Mouse (Mus musculus) urinary bladder, postnatal 25 days (tissue): ENCODE measurements around the gene Morn1.

ENCODE experiments used
- DNase-seq: peaks from one replicate; pipeline ENCODE4 v3.0.0; 2022; ENCODE audit warnings: low spot score

Morn1 gene

GRCm38 (mm10) chr4:155162433-155163319 lies 76.3 kb downstream of the Morn1 start:
- no peak for DNase-seq

- DNase-seq, result no peak
Observed at GRCm38 (mm10) chr4:155163320-155163651, 76.9 kb downstream of the Morn1 start.

- DNase-seq, result no peak
Observed at GRCm38 (mm10) chr4:155163685-155164084, 77.3 kb downstream of the Morn1 start.

- no peak for DNase-seq
Observed at GRCm38 (mm10) chr4:155164550-155164949, 78.2 kb downstream of the Morn1 start.

- no peak for DNase-seq
Observed at GRCm38 (mm10) chr4:155165861-155166260, 79.5 kb downstream of the Morn1 start.

- no peak for DNase-seq
Observed at GRCm38 (mm10) chr4:155168835-155169252, 82.5 kb downstream of the Morn1 start.

GRCm38 (mm10) chr4:155170614-155171212 lies 84.3 kb downstream of the Morn1 start:
- no peak for DNase-seq

- no peak for DNase-seq
Observed at GRCm38 (mm10) chr4:155171961-155172533, 85.7 kb downstream of the Morn1 start.

GRCm38 (mm10) chr4:155172909-155173821 lies 86.8 kb downstream of the Morn1 start:
- DNase-seq, result peak; percentile 94

- DNase-seq, result no peak
Observed at GRCm38 (mm10) chr4:155173822-155174785, 87.7 kb downstream of the Morn1 start.

- DNase-seq, result no peak
Observed at GRCm38 (mm10) chr4:155176210-155176609, 89.8 kb downstream of the Morn1 start.

GRCm38 (mm10) chr4:155178274-155178673 lies 91.9 kb downstream of the Morn1 start:
- no peak for DNase-seq

GRCm38 (mm10) chr4:155178981-155179512 lies 92.7 kb downstream of the Morn1 start:
- DNase-seq, result no peak

- no peak for DNase-seq
Observed at GRCm38 (mm10) chr4:155183201-155183600, 96.8 kb downstream of the Morn1 start.

GRCm38 (mm10) chr4:155184248-155185070 lies 98.1 kb downstream of the Morn1 start:
- no peak for DNase-seq

- DNase-seq, result no peak
Observed at GRCm38 (mm10) chr4:155185845-155186244, 99.5 kb downstream of the Morn1 start.

- DNase-seq, result no peak
Observed at GRCm38 (mm10) chr4:155187192-155187674, 100.9 kb downstream of the Morn1 start.

GRCm38 (mm10) chr4:155188341-155188740 lies 102.0 kb downstream of the Morn1 start:
- DNase-seq, result no peak

- DNase-seq, result no peak
Observed at GRCm38 (mm10) chr4:155188803-155189202, 102.4 kb downstream of the Morn1 start.
